Mouse (Mus musculus): ENCODE data around the gene Elmo3. TPM values are rescaled to one million over a fixed set of nuclear protein-coding genes. Genes with fewer than 3 reads are reported as not detected.

The Elmo3 gene
- total RNA-seq (2014; rRNA removed; ENCODE audit: low replicate concordance) (1.4 and 2.2 TPM in 2 replicates), polyA plus RNA-seq (2015; fragmentation: Nextera tagmentation; extraction: Ambion mirVana) (1.6 and 1.9 TPM in 2 replicates)

DNA sequence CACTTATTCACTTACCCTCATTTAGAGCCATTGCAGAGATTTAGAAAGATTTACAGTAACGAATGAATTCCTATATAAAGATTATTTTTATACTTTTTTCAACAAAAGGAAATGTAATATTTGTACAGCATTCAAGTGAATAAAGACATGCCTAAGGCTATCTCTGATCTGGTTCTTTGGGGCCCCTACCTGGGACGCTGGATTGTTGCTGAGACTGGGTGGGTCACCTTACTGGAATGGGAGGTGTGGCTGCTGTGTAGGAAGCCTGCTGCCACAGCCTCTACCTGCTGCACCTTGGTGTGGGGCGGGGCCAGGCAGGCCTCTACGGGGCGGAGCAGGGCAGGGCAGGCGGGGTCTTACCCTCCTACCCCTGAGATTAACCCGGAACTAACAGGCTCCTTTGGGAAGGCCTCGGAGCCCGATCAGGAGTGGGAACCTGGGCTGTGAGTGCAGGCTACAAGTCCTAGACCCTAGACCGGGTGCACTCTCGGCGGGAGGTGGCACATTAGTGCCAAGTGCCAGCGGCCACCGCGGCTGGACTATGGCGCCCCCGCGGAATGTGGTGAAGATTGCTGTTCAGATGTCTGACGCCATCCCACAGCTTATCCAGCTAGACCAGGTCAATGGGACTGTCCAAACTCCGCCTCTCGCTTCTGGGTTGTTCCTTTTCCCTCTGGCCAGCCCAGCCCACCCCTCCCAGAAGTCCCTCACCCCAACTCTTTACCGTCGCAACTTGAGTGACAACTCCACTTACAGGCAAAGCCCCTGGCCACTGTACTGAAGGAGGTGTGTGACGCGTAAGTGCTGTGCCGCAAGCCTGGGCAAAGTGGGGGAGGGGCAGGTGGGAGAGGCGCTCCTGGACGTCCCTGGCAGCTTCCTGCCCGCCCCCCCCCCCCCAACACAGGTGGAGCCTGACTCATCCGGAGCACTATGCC is at the start of gene Elmo3:
Elmo3 (plus strand) TSS at position 391 of the 935 bp plus-strand sequence.
- no peaks in the 10 kb centered on the region for H3K27me3 ChIP-seq (ENCODE audit: control insufficient read depth, insufficient read depth, low read length)
- WGBS: 7% methylated on average over 29 of the region's 30 CpGs
- TF ChIP-seq CTCF (IDR thresholded peaks at IDR 0.05; ENCODE audit: low read depth) (no peak), EP300 (IDR thresholded peaks at IDR 0.05; ENCODE audit: low read depth) (no peak)
- H3K4me2 ChIP-seq (ENCODE audit: low read depth, low read length): peak within 1 kb of the TSS; percentile 76
- peaks cover 24% of the 10 kb centered on the region; the same call in 1 of the 2 replicates for H3K4me1 ChIP-seq (ENCODE audit: control insufficient read depth, insufficient read depth)
- peaks cover 47% of the 10 kb centered on the region for H3K36me3 ChIP-seq (replicated peaks; ENCODE audit: control insufficient read depth, insufficient read depth, low read length)
- H3K9me3 ChIP-seq (replicated peaks; ENCODE audit: control insufficient read depth, low read length): no peaks in the 10 kb centered on the region
- peak within 1 kb of the TSS; percentile 40 for H3K4me3 ChIP-seq (ENCODE audit: low read depth, low read length)
- ATAC-seq (ENCODE audit: insufficient read depth, low read depth) (peak; percentile 56), DNase-seq (ENCODE audit: low spot score) (peak; percentile 65)
- H3K27ac ChIP-seq (ENCODE audit: low read depth): peak within 1 kb of the TSS; percentile 66
- H3K9ac ChIP-seq (replicated peaks; ENCODE audit: low read depth, low read length): peak within 1 kb of the TSS; percentile 56

DNA sequence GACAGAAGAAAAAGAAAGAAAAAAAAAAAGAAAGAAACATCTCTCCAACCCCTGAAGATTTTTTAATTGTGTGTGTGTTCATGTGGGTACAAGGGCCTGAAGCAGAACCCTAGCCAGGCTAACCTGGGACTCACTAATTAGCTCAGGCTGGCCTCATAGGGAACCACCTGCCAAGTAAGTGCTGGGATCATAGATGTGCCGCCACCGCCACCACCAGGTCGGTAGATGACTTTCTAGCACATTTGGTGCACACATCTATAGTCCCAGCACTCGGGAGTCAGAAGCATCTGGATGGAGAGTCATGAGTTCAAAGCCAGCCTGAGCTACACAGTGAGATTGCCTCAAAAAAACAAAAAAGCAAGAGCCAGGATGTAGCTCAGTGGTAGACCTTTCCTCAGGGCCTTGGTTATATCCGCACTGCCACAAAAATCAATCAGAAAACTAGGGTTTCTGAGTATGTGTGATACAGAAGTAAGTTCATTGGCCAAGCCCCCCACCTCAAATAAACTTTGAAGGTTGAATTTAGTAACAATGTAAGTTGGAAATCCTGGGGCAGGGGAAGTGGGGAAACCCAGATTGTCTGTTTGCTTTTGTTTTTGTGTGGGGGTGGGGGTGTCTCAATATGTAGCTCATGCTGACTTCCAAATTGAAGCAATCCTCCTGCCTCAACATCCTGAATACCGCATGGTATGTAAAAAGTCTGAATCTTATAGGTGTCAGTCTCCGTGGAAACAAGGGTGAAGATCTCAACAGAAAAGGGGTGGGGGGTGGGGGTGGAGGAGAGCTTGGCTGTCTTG is 47.9 kb upstream of the Elmo3 start:
- 77% methylated on average over 7 of the region's 7 CpGs for WGBS
- Histone ChIP-seq H3K4me1 (ENCODE audit: control insufficient read depth, insufficient read depth) (peaks cover 27% of the 10 kb centered on the region), H3K9ac (replicated peaks; ENCODE audit: low read depth, low read length) (no peak overlapping the region), H3K4me3 (ENCODE audit: low read depth, low read length) (no peak overlapping the region), H3K4me2 (ENCODE audit: low read depth, low read length) (no peak overlapping the region), H3K27me3 (ENCODE audit: control insufficient read depth, insufficient read depth, low read length) (peaks cover 15% of the 10 kb centered on the region; the same call in 1 of the 2 replicates), H3K36me3 (replicated peaks; ENCODE audit: control insufficient read depth, insufficient read depth, low read length) (peaks cover 8% of the 10 kb centered on the region), H3K9me3 (replicated peaks; ENCODE audit: control insufficient read depth, low read length) (no peaks in the 10 kb centered on the region), H3K27ac (ENCODE audit: low read depth) (no peak overlapping the region)
- no peak for ATAC-seq (ENCODE audit: insufficient read depth, low read depth)
- DNase-seq (ENCODE audit: low spot score): no peak
- TF ChIP-seq CTCF (IDR thresholded peaks at IDR 0.05; ENCODE audit: low read depth) (no peak), EP300 (IDR thresholded peaks at IDR 0.05; ENCODE audit: low read depth) (no peak)

DNA sequence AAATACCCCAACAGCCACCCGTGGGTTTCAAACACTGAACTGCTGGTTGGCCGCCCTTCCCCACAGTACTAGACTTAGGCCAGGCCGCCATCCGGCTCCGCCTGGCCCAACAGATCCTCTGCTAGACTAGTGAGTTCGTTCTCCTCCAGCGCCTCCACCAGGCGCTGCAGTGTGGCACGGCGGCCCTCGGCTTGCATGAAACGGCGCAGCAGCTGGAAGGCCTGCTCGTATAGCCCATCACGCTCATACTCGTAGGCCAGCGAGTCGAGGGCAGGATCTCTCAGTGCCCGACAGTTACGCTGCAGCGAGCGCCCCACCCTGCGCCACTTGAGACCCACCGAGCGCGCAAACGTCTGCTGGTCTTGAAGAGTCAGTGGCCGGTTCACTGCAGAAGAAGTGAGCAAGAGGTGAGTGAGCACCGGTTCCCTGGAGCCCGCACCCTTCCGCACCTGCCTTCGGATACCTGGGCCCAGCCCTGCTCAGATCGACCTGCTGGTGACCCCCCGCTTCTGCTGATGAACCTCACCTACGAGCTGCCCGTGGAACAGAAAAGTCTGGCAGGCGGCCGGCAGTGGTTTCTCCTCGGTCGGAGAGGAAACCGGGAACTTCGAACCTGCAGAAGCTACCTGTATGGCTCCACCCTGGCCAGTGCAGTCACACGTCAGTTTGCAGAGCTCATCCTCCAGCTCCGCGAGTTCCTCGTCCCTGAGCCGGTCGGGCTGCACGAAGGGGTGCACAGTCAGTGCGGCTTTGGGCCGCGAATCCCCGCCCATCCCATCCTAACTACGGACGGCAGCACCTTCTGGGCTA is 46.3 kb upstream of the Elmo3 start:
- H3K9ac ChIP-seq (replicated peaks; ENCODE audit: low read depth, low read length): no peak overlapping the region
- peak overlapping the region; percentile 31 for H3K4me3 ChIP-seq (ENCODE audit: low read depth, low read length)
- WGBS: 10% methylated on average over 55 of the region's 55 CpGs
- no peak for DNase-seq (ENCODE audit: low spot score)
- TF ChIP-seq CTCF (IDR thresholded peaks at IDR 0.05; ENCODE audit: low read depth) (peak; percentile 20; the same call in 1 of the 2 replicates), EP300 (IDR thresholded peaks at IDR 0.05; ENCODE audit: low read depth) (no peak)
- peak overlapping the region; percentile 76 for H3K4me2 ChIP-seq (ENCODE audit: low read depth, low read length)
- peaks cover 30% of the 10 kb centered on the region for H3K4me1 ChIP-seq (ENCODE audit: control insufficient read depth, insufficient read depth)
- ATAC-seq (ENCODE audit: insufficient read depth, low read depth): 0 out of 2 replicates have a peak, but pooled peaks have one; percentile 4
- no peaks in the 10 kb centered on the region for H3K9me3 ChIP-seq (replicated peaks; ENCODE audit: control insufficient read depth, low read length)
- peaks cover 15% of the 10 kb centered on the region; the same call in 1 of the 2 replicates for H3K27me3 ChIP-seq (ENCODE audit: control insufficient read depth, insufficient read depth, low read length)
- no peak overlapping the region for H3K27ac ChIP-seq (ENCODE audit: low read depth)
- H3K36me3 ChIP-seq (replicated peaks; ENCODE audit: control insufficient read depth, insufficient read depth, low read length): no peaks in the 10 kb centered on the region; the same call in 1 of the 2 replicates

DNA sequence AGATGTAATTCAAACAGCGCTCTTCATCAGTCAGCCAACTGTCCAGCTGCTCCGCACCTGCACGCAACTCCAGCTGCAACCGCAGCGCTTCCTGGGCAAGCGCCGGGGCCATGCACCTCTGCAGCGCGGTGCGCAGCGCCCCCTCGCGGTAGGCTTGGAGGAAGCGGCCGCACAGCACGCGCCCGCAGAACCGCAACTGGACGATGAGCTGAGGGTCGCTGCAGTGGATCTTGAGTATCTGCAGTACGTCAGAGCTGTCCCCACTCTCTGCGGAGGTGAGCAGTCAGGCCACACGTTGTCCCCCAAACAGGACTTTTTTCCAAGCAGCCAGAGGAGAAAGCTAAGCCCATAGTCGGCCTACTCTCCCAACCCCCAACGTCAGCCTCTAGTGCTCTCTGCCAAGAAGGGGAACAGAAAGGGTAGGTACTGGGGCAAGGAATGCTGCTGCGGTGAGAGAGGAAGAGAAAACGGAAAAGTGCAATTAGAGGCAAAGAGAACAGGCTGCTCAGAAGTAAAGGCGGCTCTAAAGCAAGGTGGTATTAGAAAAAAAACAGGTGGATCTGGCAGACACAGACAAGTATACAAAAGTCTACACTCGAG is 45.6 kb upstream of the Elmo3 start:
- no peaks in the 10 kb centered on the region; the same call in 1 of the 2 replicates for H3K36me3 ChIP-seq (replicated peaks; ENCODE audit: control insufficient read depth, insufficient read depth, low read length)
- ATAC-seq (ENCODE audit: insufficient read depth, low read depth) (peak; percentile 51), DNase-seq (ENCODE audit: low spot score) (peak; percentile 64)
- TF ChIP-seq CTCF (IDR thresholded peaks at IDR 0.05; ENCODE audit: low read depth) (peak; percentile 93), EP300 (IDR thresholded peaks at IDR 0.05; ENCODE audit: low read depth) (no peak)
- peaks cover 13% of the 10 kb centered on the region; the same call in 1 of the 2 replicates for H3K27me3 ChIP-seq (ENCODE audit: control insufficient read depth, insufficient read depth, low read length)
- H3K4me3 ChIP-seq (ENCODE audit: low read depth, low read length): peak overlapping the region; percentile 31
- 3% methylated on average over 30 of the region's 30 CpGs for WGBS
- H3K4me2 ChIP-seq (ENCODE audit: low read depth, low read length): peak overlapping the region; percentile 76
- H3K9me3 ChIP-seq (replicated peaks; ENCODE audit: control insufficient read depth, low read length): no peaks in the 10 kb centered on the region
- no peak overlapping the region for H3K27ac ChIP-seq (ENCODE audit: low read depth)
- H3K4me1 ChIP-seq (ENCODE audit: control insufficient read depth, insufficient read depth): peaks cover 25% of the 10 kb centered on the region
- no peak overlapping the region for H3K9ac ChIP-seq (replicated peaks; ENCODE audit: low read depth, low read length)
